Mouse (Mus musculus): ENCODE data around the gene Pdgfb.
A peak's percentile ranks its signal among the peaks of the same experiment; 100 is the strongest.

- peak; percentile 72; the same call in 1 of the 2 replicates for TF ChIP-seq CTCF (IDR thresholded peaks at IDR 0.05; ENCODE audit: extremely low read depth, insufficient read depth, insufficient read length, insufficient replicate concordance)
- no peak for TF ChIP-seq POLR2A (IDR thresholded peaks at IDR 0.05; ENCODE audit: low read depth, low read length)
Measured at GRCm38 (mm10) chr15:79950250-79951025, 64.3 kb downstream of the Pdgfb start.

Data from spleen, adult 2 months (tissue).